In genomic region chr8:92735646-92736045, GRCm38 (mm10) we compare ENCODE assay signal across 15 mouse cellular contexts.
A peak's percentile ranks its signal among the peaks of the same experiment; 100 is the strongest.
DNase-seq lines count a peak whose midpoint lies in the region; TF ChIP-seq lines count a peak whose summit lies in the region.
"Had no signal": no experiment of that assay in that cellular context is flagged by ENCODE, and none has a peak within 500 bp of the region (broad histone marks: within the 10 kb centered on the region; RNA-seq: fewer than 3 reads in every experiment).

No protein-coding gene starts in this region.

- TF ChIP-seq POLR2A in brain, embryonic 14.5 days (IDR thresholded peaks at IDR 0.05; ENCODE audit: borderline replicate concordance, extremely low read depth, insufficient read depth, insufficient read length, poor library complexity, severe bottlenecking) = no peak

- DNase-seq in Muller cell, postnatal 12 days (ENCODE audit: inconsistent ontology term) = peak; percentile 90
- peak; percentile 66 for DNase-seq in brain, embryonic 14.5 days (ENCODE audit: low read depth)
- DNase-seq in retina, postnatal 1 day = peak; percentile 41
- DNase-seq in testis, postnatal 10 days (ENCODE audit: low spot score) = no peak
- DNase-seq in embryo, embryonic 11 days = no peak
- DNase-seq: adrenal gland, adult 8-10 months; adrenal gland, postnatal 14 days; adrenal gland, postnatal 36 days; cerebellum, adult 11 months; cerebellum, adult 18-20 months; cerebellum, adult 8-10 months; cerebellum, adult 9-11 months; cerebellum, postnatal 14 days; cerebellum, postnatal 36 days; forebrain, postnatal 0 days had no signal

- TF ChIP-seq CTCF in brain, embryonic 14.5 days (IDR thresholded peaks at IDR 0.05; ENCODE audit: borderline replicate concordance, extremely low read depth, insufficient read depth, insufficient read length) = no peak

Comparison
In these comparisons a context has a peak if more than half of its experiments do, and no peak if none do; other contexts are left out.
1. DNase-seq: peak in Muller cell, postnatal 12 days (single experiment), brain, embryonic 14.5 days (single experiment) and retina, postnatal 1 day (single experiment); none in testis, postnatal 10 days (single experiment) and embryo, embryonic 11 days (single experiment).